Mouse (Mus musculus): ENCODE data around the gene Csnk2b. TPM values are rescaled to one million over a fixed set of nuclear protein-coding genes. Genes with fewer than 3 reads are reported as not detected.

The Csnk2b gene
- total RNA-seq, 2 experiments from 2014 or later: 362 to 428 TPM

Other genes starting within 250 kb of the Csnk2b start
Only the 30 nearest of the 42 such genes appear.
- gene Lsm2, start 140.2 kb downstream of the Csnk2b start, total RNA-seq (2015): 85.8 and 141 TPM in 2 replicates
- gene Lsm2, start 140.2 kb downstream of the Csnk2b start, total RNA-seq (2017): 13.2 and 31.2 TPM in 2 replicates
- 42.2 and 61.8 TPM in 2 replicates for gene Vars, start 121.1 kb downstream of the Csnk2b start, total RNA-seq (2015)
- gene Vars, start 121.1 kb downstream of the Csnk2b start, total RNA-seq (2017): 110 and 165 TPM in 2 replicates
- gene Vwa7, start 105.5 kb downstream of the Csnk2b start, total RNA-seq (2015): 0.07 TPM in 1 of 2 replicates, not detected in the other
- gene Vwa7, start 105.5 kb downstream of the Csnk2b start, total RNA-seq (2017): 0.11 TPM in 1 of 2 replicates, not detected in the other
- gene Sapcd1, start 94.0 kb downstream of the Csnk2b start, total RNA-seq (2015): 1.4 and 1.5 TPM in 2 replicates
- gene Sapcd1, start 94.0 kb downstream of the Csnk2b start, total RNA-seq (2017): 0.22 TPM in 1 of 2 replicates, not detected in the other
- 7.4 and 7.5 TPM in 2 replicates for gene Msh5, start 75.3 kb downstream of the Csnk2b start, total RNA-seq (2015)
- 3.6 and 6.3 TPM in 2 replicates for gene Msh5, start 75.3 kb downstream of the Csnk2b start, total RNA-seq (2017)
- gene Clic1, start 72.1 kb downstream of the Csnk2b start, total RNA-seq (2015): 415 and 463 TPM in 2 replicates
- gene Clic1, start 72.1 kb downstream of the Csnk2b start, total RNA-seq (2017): 386 and 405 TPM in 2 replicates
- gene Ddah2, start 63.0 kb downstream of the Csnk2b start, total RNA-seq (2015): 2.2 and 3.1 TPM in 2 replicates
- 1.2 and 2.7 TPM in 2 replicates for gene Ddah2, start 63.0 kb downstream of the Csnk2b start, total RNA-seq (2017)
- gene Ly6g6c, start 56.7 kb downstream of the Csnk2b start, total RNA-seq (2015): not detected in 2 replicates
- not detected in 2 replicates for gene Ly6g6c, start 56.7 kb downstream of the Csnk2b start, total RNA-seq (2017)
- not detected in 2 replicates for gene Mpig6b, start 55.9 kb downstream of the Csnk2b start, total RNA-seq (2015)
- gene Mpig6b, start 55.9 kb downstream of the Csnk2b start, total RNA-seq (2017): not detected in 2 replicates
- not detected in 2 replicates for gene Ly6g6e, start 45.2 kb downstream of the Csnk2b start, total RNA-seq (2015)
- gene Ly6g6e, start 45.2 kb downstream of the Csnk2b start, total RNA-seq (2017): not detected in 2 replicates
- gene Ly6g6d, start 44.0 kb downstream of the Csnk2b start, total RNA-seq (2015): not detected in 2 replicates
- gene Ly6g6d, start 44.0 kb downstream of the Csnk2b start, total RNA-seq (2017): not detected in 2 replicates
- gene Ly6g6f, start 36.4 kb downstream of the Csnk2b start, total RNA-seq (2015): not detected in 2 replicates
- not detected in 2 replicates for gene Ly6g6f, start 36.4 kb downstream of the Csnk2b start, total RNA-seq (2017)
- gene Abhd16a, start 32.8 kb downstream of the Csnk2b start, total RNA-seq (2015): 17.6 and 21.3 TPM in 2 replicates
- 18.0 and 20.4 TPM in 2 replicates for gene Abhd16a, start 32.8 kb downstream of the Csnk2b start, total RNA-seq (2017)
- not detected in 2 replicates for gene Ly6g5c, start 13.8 kb downstream of the Csnk2b start, total RNA-seq (2015)
- not detected in 2 replicates for gene Ly6g5c, start 13.8 kb downstream of the Csnk2b start, total RNA-seq (2017)
- gene Ly6g5b, start 6.6 kb downstream of the Csnk2b start, total RNA-seq (2015): 6.1 and 8.2 TPM in 2 replicates
- gene Ly6g5b, start 6.6 kb downstream of the Csnk2b start, total RNA-seq (2017): 1.4 and 1.8 TPM in 2 replicates
- gene Gpank1, start 598 bp downstream of the Csnk2b start, total RNA-seq (2015): 22.6 and 24.6 TPM in 2 replicates
- 48.5 and 50.0 TPM in 2 replicates for gene Gpank1, start 598 bp downstream of the Csnk2b start, total RNA-seq (2017)
- 4.5 and 4.7 TPM in 2 replicates for gene D17H6S53E, start 4.3 kb upstream of the Csnk2b start, total RNA-seq (2015)
- gene D17H6S53E, start 4.3 kb upstream of the Csnk2b start, total RNA-seq (2017): 13.0 and 26.1 TPM in 2 replicates
- 0.38 TPM in 1 of 2 replicates, not detected in the other for gene Apom, start 10.0 kb upstream of the Csnk2b start, total RNA-seq (2015)
- 0.26 TPM in 1 of 2 replicates, not detected in the other for gene Apom, start 10.0 kb upstream of the Csnk2b start, total RNA-seq (2017)
- 87.9 and 91.7 TPM in 2 replicates for gene Bag6, start 13.1 kb upstream of the Csnk2b start, total RNA-seq (2015)
- 72.4 and 90.5 TPM in 2 replicates for gene Bag6, start 13.1 kb upstream of the Csnk2b start, total RNA-seq (2017)
- gene Prrc2a, start 42.8 kb upstream of the Csnk2b start, total RNA-seq (2015): 144 and 172 TPM in 2 replicates
- 35.8 and 60.6 TPM in 2 replicates for gene Prrc2a, start 42.8 kb upstream of the Csnk2b start, total RNA-seq (2017)
- 78.7 and 81.4 TPM in 2 replicates for gene Aif1, start 54.0 kb upstream of the Csnk2b start, total RNA-seq (2015)
- 103 and 120 TPM in 2 replicates for gene Aif1, start 54.0 kb upstream of the Csnk2b start, total RNA-seq (2017)
- 425 and 434 TPM in 2 replicates for gene Lst1, start 66.4 kb upstream of the Csnk2b start, total RNA-seq (2015)
- gene Lst1, start 66.4 kb upstream of the Csnk2b start, total RNA-seq (2017): 495 and 596 TPM in 2 replicates
- gene Ltb, start 72.4 kb upstream of the Csnk2b start, total RNA-seq (2015): 11.7 and 13.3 TPM in 2 replicates
- gene Ltb, start 72.4 kb upstream of the Csnk2b start, total RNA-seq (2017): 7.3 and 11.2 TPM in 2 replicates
- 33.1 and 34.6 TPM in 2 replicates for gene Tnf, start 80.0 kb upstream of the Csnk2b start, total RNA-seq (2015)
- 28.2 and 30.0 TPM in 2 replicates for gene Tnf, start 80.0 kb upstream of the Csnk2b start, total RNA-seq (2017)
- gene Lta, start 83.3 kb upstream of the Csnk2b start, total RNA-seq (2015): 0.11 TPM in 1 of 2 replicates, not detected in the other
- gene Lta, start 83.3 kb upstream of the Csnk2b start, total RNA-seq (2017): 0.24 TPM in 1 of 2 replicates, not detected in the other
- gene Gm16181, start 98.8 kb upstream of the Csnk2b start, total RNA-seq (2015): 0.76 and 2.5 TPM in 2 replicates
- 0.88 and 4.0 TPM in 2 replicates for gene Gm16181, start 98.8 kb upstream of the Csnk2b start, total RNA-seq (2017)
- gene Atp6v1g2, start 111.6 kb upstream of the Csnk2b start, total RNA-seq (2015): 6.2 and 6.9 TPM in 2 replicates
- gene Atp6v1g2, start 111.6 kb upstream of the Csnk2b start, total RNA-seq (2017): 3.0 and 3.6 TPM in 2 replicates
- gene Nfkbil1, start 113.7 kb upstream of the Csnk2b start, total RNA-seq (2015): 2.2 and 4.5 TPM in 2 replicates
- 10.2 and 13.3 TPM in 2 replicates for gene Nfkbil1, start 113.7 kb upstream of the Csnk2b start, total RNA-seq (2017)
- 166 TPM in 2 replicates for gene Ddx39b, start 119.7 kb upstream of the Csnk2b start, total RNA-seq (2015)
- gene Ddx39b, start 119.7 kb upstream of the Csnk2b start, total RNA-seq (2017): 115 and 125 TPM in 2 replicates
- gene H2-D1, start 140.7 kb upstream of the Csnk2b start, total RNA-seq (2015): 572 and 605 TPM in 2 replicates
- gene H2-D1, start 140.7 kb upstream of the Csnk2b start, total RNA-seq (2017): 1,046 and 1,120 TPM in 2 replicates

Measured in megakaryocyte, adult 5-6 weeks (primary cell).